Mouse (Mus musculus) left cerebral cortex, postnatal 10 days (tissue): ENCODE data around the gene Sfxn3. TPM values are rescaled to one million over a fixed set of nuclear protein-coding genes. Genes with fewer than 3 reads are reported as not detected.

Experiments
- DNase-seq, 2 experiments: peaks; one replicate each; pipeline ENCODE4 v3.0.0; 2021 to 2022; ENCODE audit warnings: low spot score in 2 of 2, mixed read lengths in 1 of 2; ENCODE audit errors: extremely low spot score in 1 of 2
- intact Hi-C: fragments of 180-260 bp; cut with DNase I; formaldehyde crosslinking; loops from one replicate; pipeline ENCODE4 v1.15.1; 2025
- total RNA-seq, 2 experiments: library from RNA; stranded (reverse); gene quantifications; 2 replicates each; pipeline ENCODE4 v1.2.3; 2021

Sfxn3 gene
- total RNA-seq, result 100 to 1,000 TPM; 116 to 122 TPM

DNA sequence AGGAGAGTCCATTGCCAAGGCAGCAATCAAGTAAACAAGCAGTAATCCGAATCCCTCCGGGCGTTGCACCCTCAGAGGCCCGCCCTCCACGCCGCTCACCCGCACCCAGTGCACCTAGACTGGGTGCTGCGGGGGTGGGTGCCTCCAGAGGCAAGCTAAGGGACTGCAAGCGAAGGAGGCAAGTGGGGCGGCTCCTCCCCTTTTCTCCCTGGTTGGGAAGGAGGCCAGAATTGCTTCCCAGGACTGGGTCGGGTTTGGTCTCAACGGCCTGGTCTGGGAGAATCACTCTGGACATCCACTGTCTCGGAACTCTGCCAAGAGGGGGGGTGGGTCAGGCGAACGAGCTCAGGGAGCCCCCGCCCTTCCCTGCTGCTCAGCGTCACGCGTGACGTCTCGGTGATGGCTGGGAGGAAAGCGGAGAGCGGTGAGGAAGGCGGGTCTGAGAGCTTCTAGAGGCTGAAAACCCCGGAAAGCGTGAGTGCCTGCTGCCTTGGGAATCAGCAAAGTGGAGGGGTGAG is at the start of gene Sfxn3:
Gene Sfxn3 (plus strand): TSS at position 87 of the 518 bp plus-strand sequence.
- peak; percentile 94 to 98 for DNase-seq
- intact Hi-C loops, result no loop called here

DNA sequence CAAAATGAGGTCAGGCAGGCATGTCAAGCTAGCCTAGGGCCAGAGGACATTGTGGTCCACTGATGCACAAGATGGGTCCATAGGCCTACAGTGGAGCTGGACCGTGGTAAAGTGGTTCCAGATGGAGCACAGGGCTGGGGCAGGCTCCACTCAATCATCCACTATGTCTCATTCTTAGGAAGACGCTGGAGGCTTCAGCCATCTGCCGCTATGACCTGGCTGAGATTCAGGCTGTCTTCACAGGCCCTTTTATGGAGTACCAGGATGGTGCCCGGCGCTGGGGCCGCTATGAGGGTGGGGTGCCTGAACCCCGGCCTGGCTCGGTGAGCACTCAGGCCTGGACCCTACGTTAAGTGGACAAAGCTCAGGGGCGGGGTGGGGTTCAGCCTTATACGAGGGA is 49.5 kb upstream of the Sfxn3 start:
- DNase-seq, result no peak
- intact Hi-C loops, result no loop called here

DNA sequence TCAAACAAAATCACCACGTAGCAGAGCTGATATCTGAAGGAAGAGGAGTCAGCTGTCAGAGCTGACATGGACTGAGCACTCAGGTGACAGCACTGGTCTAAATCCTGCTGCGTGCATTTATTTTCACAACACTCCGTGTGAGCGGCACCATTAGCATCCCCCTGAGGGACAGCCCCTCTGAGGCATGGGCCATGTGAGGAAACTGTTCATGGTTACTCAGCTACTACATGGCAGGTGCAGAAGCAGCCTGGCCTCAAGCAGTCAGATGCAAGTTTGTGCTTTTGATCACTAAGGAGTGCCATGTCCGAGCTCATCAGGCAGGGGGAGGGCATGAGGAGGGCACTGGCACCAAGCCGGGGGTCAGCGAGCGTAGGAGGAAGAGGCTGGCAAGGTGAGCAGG is 47.7 kb upstream of the Sfxn3 start:
- no peak for DNase-seq
- intact Hi-C loops, result no loop called here

DNA sequence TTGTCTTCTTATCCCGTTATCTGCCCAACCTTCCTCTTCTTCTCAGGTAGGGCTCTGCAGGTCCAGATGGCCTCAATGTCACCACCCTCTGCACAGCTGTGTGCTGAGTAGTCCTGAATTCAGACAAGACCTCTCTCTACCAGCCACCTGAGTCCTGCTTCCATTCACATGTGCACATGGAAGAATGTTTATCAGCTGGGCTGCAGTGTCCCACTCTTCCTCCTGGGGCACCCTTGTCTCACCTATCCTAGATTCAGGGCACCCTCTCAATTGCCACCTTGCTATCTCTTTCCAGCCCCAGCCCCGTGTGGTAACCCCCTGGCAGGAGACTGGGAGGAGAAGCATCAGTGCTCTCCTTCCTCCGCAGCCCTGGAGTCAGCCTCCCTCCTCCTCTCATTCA is 45.0 kb upstream of the Sfxn3 start:
- intact Hi-C loops, result no loop called here
- no peak for DNase-seq

DNA sequence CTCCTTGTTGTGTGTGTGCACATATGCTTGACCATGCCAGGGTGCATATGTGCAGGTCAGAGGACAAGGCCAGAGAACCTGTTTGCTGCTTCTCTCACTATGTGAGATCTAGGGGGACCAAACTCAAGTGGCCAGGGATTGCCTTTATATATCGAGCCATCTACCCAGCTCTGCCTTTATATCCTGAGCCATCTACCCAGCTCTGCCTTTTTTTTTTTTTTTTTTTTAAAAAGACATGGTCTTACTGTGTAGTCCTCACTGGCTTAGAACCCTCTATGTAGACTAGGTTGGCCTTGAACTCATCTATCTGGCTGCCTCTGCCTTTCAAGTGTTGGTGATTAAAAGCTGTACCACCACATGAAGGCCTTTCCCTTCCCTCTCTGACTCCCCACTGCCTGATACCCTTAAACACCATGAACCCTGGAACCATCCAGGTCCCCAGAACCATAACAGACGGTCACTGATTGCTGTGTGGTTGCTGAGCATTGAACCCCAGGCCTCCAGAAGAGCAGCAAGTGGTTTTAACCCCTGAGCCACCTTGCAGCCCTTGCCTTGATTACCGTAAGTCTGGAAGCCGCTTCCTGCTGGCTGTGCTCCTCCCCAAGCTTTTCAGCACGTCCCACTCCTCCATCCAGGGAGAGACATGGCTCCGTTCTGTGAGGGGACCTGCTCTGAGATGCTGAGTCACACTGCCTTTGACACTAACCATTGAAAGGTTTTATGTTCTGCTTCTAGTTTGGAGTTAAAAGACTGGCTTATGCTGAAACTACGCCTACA is 43.4 kb upstream of the Sfxn3 start:
- no peak for DNase-seq
- intact Hi-C loops, result no loop called here

DNA sequence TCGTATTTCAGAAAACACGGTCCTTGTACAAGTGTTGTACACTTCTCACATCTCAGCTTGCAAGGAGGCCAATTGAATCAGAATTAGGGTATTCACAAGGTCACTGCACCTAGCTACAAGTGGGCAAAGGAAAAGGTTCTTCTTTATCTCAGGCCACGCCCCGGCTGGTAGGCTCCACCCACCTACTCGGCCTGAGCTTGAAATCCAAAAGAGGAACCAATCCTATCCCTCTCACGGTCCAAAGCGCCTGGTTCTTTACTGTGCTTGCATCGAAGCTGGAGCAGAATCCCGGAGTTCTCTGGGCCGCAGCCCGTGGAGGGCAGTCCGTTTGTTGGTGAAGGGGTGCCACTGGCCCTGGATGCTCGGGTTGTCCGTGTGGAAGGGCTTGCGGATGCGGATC is 41.9 kb upstream of the Sfxn3 start, which contains the start of gene Twnk:
Gene Twnk (plus strand): TSS at position 220 of the 400 bp plus-strand sequence.
- peak in 1 of 2 experiments; percentile 76 for DNase-seq
- intact Hi-C loops, result no loop called here

DNA sequence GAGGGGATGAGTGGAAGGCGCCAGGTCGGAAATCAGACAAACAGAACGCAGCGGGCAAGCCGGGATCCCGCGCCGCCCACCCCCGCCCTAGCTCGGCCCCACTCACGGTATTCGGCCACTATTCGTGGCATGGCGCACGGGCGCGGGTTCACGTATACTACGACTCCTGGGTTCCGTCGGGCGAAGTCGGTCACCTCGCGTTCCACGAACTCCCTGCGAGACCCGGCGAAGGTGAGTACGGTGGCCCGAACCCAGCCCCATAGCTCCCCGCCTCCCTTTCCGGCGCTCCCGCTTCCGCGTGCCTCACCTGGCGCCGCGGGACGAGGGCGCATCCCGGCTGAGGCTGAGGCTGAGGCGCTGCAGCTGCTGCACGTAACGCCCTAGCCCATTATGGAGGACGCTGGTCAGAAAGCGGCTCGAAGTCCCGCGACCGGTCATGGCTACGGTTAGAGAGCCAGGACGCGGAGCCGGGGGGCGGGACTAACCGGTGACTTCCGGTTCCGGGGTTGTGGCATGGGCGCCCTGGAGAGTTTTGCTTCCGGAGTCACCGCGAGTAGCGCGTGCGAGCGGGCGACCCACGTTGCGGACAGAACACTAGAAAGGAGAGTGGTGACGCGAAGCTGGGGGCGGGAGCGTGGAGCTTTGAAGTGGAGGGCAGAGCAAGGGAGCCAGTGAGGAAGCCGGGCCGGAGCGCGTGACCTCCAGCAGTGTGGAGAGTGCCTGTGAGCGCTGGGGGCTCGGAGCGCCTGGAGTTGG is 41.2 kb upstream of the Sfxn3 start, which contains the start of gene Mrpl43:
Gene Mrpl43 (minus strand): TSS at position 486 of the 756 bp plus-strand sequence.
- intact Hi-C loops, result no loop called here
- DNase-seq, result peak; percentile 95 to 97

DNA sequence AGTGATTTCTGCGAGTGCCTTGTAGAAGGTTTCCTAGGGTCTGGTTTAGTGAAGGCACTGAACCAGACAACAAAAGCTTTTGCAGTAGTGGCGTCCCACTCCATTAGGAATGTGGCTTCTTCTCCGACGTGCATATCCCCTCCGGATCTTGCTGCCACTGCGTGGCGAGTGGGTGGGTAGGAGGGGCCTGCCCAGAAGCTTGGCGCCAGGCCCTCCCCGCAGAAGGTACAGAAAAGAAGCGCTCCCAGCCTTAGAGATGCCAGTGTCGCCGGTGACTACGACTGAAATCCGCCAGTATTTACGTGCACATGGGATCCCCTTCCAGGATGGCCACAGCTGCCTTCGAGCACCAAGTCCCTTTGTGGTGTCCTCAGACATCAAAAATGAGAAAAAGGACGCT is 40.3 kb upstream of the Sfxn3 start:
- intact Hi-C loops, result no loop called here

DNA sequence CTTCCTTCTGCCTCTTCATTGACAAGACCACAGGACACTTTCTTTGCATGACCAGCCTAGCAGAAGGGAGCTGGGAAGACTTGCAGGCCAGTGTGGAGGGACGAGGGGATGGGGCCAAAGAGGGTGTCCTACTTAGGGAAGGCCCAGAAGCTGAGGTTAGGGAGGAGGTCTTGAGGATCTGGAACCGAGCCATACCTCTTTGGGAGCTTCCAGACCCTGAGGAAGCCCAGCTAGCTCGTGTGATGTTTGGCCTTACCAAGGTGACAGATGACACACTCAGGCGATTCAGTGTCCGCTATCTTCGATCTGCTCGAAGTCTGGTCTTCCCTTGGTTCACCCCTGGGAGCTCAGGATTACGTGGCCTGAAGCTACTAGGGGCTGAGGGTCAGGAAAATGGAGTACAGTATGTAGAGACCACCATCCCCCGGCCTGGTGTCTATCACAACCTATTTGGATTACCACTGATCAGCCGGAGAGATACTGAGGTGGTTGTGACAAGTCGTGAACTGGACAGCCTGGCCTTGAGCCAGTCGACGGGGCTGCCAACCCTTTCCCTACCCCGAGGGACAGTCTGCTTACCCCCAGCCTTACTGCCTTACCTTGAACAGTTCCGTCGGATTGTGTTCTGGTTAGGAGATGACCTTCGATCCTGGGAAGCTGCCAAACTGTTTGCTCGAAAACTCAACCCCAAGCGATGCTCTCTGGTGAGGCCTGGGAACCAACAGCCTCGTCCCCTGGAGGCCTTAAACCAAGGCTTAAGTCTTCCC is 39.7 kb upstream of the Sfxn3 start:
- intact Hi-C loops, result no loop called here

More for the DNA sequence above, 40.3 kb upstream of the Sfxn3 start:
- peak in 1 of 2 experiments; percentile 43 for DNase-seq

DNA sequence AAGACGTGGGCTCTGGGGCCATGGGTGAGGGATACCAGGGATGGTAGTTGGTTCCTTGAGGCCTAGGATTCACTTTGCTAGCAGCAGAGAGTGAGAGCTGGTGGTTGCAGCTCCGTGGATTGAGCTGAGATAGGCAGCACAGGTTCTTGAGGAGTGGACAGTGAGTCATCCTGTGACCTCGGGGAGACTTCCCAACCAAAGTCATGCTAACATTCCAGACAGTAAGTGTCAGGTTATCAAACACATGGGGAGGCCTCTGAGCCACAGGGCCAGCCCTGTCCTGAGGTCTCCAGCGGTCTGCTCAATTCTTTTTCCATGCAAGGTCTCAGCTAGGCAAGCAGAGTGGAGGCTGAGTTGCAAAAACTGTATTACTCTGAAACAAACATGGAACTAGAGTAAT is 36.7 kb upstream of the Sfxn3 start:
- no peak for DNase-seq
- intact Hi-C loops, result no loop called here

More for the DNA sequence above, 39.7 kb upstream of the Sfxn3 start:
- DNase-seq, result peak in 1 of 2 experiments; percentile 43

DNA sequence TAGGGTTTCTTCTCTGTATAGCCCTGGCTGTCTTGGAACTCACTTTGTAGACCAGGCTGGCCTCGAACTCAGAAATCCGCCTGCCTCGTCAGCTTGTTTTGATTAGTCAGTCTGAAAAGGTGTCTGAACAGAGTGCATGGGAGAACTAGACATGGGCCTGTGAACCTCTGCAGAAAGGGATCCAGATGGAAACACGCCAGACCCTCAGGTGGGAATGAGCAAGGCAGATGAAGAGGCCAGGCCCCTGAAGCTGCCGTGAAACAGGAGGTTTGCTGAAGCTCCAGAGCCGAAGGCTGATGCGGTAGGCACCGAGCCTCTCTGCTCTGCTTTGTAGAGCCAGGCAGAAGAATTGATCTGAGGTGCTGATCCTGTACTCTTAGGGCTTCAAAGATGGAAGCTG is 35.1 kb upstream of the Sfxn3 start:
- intact Hi-C loops, result no loop called here

DNA sequence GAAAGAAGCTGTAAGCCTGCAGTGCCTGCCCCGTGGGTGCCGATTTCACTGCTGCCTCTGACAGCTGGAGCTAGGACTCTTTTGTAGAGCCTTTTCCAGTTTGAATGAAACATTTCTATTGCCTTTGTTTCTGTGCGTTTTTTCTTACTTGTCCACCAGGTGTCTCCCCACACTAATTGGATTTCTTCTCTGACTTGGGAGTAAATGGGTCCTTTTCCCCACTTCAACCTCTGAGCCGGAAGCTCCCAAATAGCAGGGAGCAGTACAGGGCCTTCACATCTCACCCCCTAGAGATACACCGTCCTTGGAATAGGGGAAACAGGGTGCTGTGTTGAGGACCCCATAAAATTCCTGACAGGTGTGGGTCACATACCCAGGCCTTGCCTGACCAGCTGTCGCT is 34.7 kb upstream of the Sfxn3 start:
- intact Hi-C loops, result no loop called here
- DNase-seq, result no peak

More for the DNA sequence above, 35.1 kb upstream of the Sfxn3 start:
- DNase-seq, result no peak

DNA sequence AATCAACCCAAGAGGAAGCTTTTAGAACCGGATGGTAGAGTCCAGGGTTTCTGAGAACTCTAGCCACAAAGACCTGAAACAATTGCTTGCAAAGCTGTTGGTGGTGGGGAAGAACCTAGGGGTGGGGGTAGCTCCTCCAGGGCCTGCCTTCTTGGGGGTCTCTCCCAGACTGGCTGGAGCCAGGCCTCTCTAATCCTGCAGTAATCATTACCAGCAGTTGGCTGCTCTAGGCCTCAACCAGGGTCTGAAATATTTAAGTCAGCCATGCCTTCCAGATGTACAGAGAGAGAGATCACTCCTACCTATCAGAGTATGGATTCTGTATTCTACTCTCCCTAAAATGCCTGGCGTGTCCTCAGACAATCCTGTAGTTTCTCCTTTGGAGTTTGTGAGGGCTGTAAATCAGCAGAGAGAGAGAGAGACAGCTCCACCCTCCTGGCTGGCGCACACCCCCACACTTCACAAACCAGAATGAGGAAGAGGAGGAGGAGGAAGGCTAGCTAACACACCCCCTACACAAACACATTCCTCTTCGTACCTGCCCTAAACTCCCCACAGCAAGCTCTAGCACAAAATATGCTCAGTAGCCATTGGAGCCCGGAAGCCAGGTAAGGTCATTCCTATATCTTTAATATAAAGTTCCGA is 33.6 kb upstream of the Sfxn3 start:
- intact Hi-C loops, result no loop called here
- no peak for DNase-seq

DNA sequence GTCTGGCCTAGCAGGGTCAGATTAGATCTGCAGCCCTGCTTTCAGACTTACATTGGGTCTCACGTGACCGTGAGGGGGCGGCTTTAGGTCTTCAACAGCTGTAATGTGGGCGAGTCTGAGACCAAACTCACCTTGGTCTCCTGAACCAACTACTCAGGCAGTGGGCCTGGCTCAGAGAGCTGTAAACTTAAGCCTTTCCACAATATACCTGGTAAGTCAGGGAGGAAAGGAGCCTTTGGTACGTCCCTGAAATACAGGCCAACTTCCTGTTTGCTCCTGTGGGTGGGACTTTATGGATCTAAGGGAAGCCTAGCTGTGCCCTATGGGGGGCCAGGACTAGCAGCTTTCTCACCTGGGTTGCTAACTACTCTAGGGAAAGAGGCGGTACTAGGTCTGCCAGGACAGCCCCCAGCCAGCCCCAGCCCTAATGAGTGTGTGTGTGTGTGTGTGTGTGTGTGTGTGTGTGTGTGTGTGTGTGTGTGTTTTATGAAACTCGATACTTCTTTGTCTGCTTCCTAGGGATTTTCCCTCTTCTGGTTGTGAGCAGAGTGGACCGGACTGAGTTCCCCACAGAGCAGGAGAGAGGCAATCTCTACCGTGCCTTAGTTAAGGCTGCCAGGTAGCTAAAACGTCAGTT is 32.9 kb upstream of the Sfxn3 start, which contains the start of gene Lzts2:
Gene Lzts2 (plus strand): TSS at position 80 of the 637 bp plus-strand sequence.
- no peak for DNase-seq
- intact Hi-C loops, result no loop called here

DNA sequence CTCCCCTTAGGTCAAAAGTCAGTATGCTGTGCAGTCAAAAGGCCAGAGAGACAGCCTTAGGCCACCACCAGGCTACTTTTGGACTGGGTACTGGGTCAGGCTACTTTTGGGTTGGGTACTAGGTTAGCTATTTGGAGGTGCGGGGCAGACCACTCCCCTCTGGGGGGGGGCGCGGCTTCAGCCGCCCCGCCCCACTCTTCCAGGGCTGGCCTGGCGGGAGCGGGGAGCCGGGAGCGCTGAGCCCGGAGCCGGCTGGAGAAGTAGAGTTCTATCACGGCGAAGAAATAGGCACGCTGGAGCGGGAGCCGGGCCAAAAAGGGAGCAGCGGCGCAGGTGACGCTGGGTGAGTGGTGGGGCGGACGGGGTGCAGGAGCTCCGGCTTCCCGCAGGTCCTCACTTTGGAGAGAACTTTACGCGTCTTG is 32.3 kb upstream of the Sfxn3 start:
- peak in 1 of 2 experiments; percentile 77 for DNase-seq
- intact Hi-C loops, result no loop called here

DNA sequence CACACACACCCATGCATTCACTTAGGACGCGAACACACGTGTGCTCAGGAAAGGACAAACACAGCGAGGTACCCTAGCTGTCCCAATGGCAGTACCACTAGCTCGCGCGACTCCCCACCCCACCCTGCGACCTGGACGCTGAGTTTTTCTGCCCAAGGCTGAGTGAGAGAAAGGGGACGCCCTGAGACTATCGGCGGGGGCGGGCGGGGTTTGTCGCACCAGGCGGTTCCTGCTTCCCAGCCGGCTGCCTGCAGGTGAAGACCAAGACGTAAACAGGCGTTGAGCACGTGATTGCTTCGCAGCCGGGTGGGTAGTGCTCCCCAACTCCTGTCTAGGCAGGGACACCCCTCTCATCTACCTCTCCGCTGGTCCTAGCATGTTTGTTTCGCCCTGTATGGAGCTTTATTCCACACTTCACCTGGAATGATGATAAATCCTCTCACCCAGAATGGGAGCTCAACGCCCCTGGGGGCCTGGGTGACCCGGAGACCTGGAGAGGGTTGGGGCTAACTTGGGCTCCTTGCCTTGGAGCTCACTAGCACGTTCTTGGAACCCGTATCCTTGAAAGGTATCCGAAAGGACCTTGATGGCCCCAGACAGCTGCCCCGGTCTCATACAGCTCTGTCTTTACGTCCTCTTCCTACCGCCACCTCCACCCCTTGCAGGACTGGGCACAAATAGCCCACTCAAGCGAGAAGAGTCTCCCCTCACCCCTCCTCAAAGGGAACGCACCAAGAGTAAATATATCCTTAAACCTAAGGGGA is 31.6 kb upstream of the Sfxn3 start:
- DNase-seq, result peak in 1 of 2 experiments; percentile 84
- intact Hi-C loops, result loop anchor here (2.0 kb wide), 1 partner anchor 15 kb away; no protein-coding TSS in a partner anchor
